Mouse (Mus musculus): ENCODE results near the gene Kcnt1.
"Not testable (repeated sequence)": the region's sequence is repeated elsewhere in the genome, so short reads cannot be mapped to it uniquely, and the experiment has no call there.

The Kcnt1 gene

DNA sequence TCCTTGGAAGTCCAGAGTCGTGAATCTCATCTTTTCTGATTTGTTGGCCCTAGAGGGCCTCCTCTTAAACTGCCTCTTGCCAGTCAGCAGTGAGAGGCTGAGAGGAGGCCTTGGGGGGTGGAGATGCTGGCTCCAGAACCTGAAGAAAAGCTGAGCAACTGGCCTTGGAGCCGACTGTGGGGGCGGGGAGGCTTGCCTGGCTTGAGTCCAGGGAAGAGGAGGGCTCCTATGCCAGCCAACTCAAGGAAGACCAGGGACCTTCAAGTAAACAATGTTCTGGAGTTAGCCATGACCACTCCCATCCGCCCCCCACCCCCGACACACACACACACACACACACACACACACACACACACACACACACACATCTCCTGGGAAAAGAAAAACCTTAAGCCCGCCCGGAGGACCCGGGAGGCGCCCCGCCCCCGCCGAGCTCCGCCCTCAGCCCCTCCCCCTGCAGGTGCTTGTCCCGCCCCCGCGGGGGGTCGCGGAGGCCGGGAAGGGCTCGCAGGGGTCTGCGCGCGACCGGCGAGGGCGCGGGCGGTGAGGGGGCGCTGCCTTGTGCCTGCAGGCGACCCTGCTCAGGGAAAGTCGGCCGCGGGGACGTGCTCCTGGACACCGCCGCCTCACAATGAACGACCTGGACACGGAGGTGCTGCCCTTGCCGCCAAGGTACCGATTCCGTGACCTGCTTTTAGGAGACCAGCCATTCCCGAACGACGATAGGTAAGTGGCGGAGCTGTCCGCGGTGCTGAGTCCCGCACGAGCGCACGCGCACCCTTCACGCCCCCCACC is at the start of gene Kcnt1:
Gene Kcnt1, plus strand, starts transcription at position 398 of the 795 bp plus-strand sequence.
- DNase-seq (ENCODE audit: extremely low read depth, low read depth, low spot score): no peak

- DNase-seq (ENCODE audit: extremely low read depth, low read depth, low spot score): not testable (repeated sequence)
Measured at GRCm38 (mm10) chr2:25815748-25816147, 47.8 kb upstream of the Kcnt1 start, which contains the start of gene Glt6d1. Gene Glt6d1 (minus strand): TSS chr2:25815848.

DNA sequence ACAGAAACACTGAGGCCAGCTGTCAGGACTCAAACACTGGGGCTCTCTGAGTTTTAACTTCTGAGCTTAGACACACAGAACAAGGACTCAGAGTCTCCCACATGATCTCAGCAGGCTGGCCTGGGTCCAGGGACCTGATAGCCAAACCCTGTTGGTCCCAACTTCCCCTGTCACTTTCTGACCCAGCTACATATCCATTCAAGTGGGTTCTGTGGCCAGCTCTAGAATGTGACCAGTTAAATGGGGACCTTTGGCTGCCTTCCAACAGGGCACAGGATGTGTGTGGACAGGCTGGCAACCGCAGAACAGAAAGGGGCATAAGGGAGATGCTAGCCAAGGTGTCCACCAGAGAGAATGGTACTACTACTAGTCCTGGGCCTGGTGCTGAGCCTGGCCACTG is 40.7 kb upstream of the Kcnt1 start, which contains the start of gene Lcn9:
Gene Lcn9, plus strand, starts transcription at position 348 of the 400 bp plus-strand sequence.
- DNase-seq (ENCODE audit: extremely low read depth, low read depth, low spot score): no peak

- DNase-seq (ENCODE audit: extremely low read depth, low read depth, low spot score): no peak
Measured at GRCm38 (mm10) chr2:25824751-25825150, 38.8 kb upstream of the Kcnt1 start.

GRCm38 (mm10) chr2:25828344-25828947 is 35.1 kb upstream of the Kcnt1 start:
- no peak for DNase-seq (ENCODE audit: extremely low read depth, low read depth, low spot score)

- DNase-seq (ENCODE audit: extremely low read depth, low read depth, low spot score): no peak
Measured at GRCm38 (mm10) chr2:25830786-25831185, 32.7 kb upstream of the Kcnt1 start.

DNA sequence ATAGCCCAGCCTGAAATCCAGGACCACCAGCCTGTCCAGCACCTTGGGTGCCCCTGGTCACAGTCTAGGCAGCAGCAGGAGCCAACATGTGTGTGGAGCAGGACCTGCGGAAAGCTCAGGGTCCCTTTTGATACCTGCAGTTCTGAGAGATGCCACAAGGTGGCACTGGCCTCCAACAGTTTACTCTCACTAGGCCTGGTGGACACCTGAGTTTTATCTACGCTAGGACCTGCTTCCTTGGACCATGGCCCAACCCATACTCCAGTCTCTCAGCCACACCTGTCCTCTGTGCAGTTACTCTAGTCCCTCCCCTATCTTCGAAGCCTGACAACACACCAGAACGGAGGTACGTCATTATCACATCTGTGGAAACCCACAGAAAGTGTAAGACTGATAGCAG is 27.2 kb upstream of the Kcnt1 start:
- DNase-seq (ENCODE audit: extremely low read depth, low read depth, low spot score): no peak

GRCm38 (mm10) chr2:25842161-25842560 is 21.4 kb upstream of the Kcnt1 start:
- DNase-seq (ENCODE audit: extremely low read depth, low read depth, low spot score): no peak

DNA sequence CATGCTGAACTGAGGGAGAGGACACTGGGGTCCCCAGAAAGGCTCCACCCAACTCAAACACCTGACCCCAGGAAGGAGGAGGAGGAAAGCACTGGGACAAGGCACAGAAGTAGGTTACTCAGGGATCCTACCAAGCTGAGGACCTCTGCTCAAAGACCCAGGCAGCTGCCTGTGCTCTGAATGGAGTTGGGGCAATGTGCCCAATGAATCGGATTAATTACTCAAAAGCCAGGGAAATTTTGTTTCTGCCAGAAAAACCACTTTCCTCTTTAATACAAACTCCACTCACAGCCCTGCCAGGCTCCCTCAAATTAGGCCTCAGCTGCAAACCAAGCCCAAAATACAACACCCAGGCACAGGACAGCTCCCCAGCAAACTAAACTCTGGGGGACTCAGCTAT is 20.8 kb upstream of the Kcnt1 start:
- DNase-seq (ENCODE audit: extremely low read depth, low read depth, low spot score): no peak

GRCm38 (mm10) chr2:25844097-25844496 is 19.4 kb upstream of the Kcnt1 start:
- no peak for DNase-seq (ENCODE audit: extremely low read depth, low read depth, low spot score)

GRCm38 (mm10) chr2:25846516-25846915 is 17.0 kb upstream of the Kcnt1 start:
- DNase-seq (ENCODE audit: extremely low read depth, low read depth, low spot score): no peak

DNA sequence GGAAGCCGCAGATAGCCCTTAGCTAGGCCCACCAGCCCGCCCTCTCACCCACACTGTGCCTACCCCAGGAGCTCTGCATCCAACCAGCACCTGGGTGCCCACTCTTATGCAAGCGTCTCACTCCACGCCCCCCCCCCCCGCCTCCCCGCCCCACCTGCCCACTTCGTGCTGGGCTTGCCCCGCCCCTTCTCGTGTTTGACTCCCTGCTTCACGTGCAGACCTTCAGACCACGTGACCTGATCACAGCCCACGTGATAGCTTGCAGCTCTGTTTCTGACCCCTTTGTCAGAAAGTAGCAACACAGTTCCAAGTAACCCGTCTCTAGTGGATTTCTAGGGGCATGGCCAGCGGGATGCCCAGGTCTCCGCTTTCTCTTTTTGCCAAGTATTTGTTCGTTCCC is 16.3 kb upstream of the Kcnt1 start, which contains the start of gene Sohlh1:
Gene Sohlh1, minus strand, starts transcription at position 23 of the 400 bp plus-strand sequence.
- DNase-seq (ENCODE audit: extremely low read depth, low read depth, low spot score): no peak

DNA sequence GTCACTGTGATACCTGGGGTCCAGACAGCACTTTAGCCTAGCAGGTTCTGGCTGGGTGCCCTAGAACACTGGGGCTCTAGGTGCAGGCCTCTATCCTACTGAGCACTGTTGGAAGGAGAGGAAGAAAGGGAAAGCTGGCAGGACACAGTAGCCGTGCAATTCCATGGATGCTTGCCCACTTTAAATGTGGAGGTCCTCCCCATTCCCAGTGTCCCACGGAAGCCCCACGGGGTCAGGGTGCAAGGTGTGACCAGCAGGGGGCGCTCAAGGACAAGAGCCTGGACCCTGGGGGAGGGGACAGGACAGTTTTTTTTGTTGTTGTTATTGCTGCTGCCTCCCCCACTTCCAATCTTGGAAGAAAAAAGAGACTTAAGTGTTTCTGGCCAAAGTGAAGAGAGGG is 13.2 kb upstream of the Kcnt1 start:
- DNase-seq (ENCODE audit: extremely low read depth, low read depth, low spot score): no peak

- DNase-seq (ENCODE audit: extremely low read depth, low read depth, low spot score): no peak
Measured at GRCm38 (mm10) chr2:25852626-25853025, 10.9 kb upstream of the Kcnt1 start.

DNA sequence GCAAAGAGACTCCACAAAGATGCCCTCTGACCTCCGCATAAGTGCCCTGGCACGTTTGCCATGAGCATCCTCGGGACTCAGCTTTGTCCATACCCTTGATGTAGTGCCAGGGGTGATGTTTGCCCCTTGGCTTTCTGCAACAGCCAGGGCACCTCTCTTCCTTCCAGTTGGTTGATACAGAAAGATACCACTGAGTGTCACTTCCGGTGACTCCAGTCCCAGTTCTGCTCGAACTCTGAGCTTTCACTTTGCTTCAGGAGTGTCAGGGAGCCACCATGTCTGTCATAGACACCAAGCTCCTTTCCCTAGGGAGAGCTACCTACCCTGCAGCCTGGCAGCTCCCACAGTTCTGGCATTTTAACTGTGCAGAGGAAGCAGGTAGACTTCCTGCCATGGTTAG is 9.5 kb upstream of the Kcnt1 start:
- no peak for DNase-seq (ENCODE audit: extremely low read depth, low read depth, low spot score)

- no peak for DNase-seq (ENCODE audit: extremely low read depth, low read depth, low spot score)
Measured at GRCm38 (mm10) chr2:25859891-25860290, 3.6 kb upstream of the Kcnt1 start.

GRCm38 (mm10) chr2:25862038-25862437 is 1.5 kb upstream of the Kcnt1 start:
- no peak for DNase-seq (ENCODE audit: extremely low read depth, low read depth, low spot score)

DNA sequence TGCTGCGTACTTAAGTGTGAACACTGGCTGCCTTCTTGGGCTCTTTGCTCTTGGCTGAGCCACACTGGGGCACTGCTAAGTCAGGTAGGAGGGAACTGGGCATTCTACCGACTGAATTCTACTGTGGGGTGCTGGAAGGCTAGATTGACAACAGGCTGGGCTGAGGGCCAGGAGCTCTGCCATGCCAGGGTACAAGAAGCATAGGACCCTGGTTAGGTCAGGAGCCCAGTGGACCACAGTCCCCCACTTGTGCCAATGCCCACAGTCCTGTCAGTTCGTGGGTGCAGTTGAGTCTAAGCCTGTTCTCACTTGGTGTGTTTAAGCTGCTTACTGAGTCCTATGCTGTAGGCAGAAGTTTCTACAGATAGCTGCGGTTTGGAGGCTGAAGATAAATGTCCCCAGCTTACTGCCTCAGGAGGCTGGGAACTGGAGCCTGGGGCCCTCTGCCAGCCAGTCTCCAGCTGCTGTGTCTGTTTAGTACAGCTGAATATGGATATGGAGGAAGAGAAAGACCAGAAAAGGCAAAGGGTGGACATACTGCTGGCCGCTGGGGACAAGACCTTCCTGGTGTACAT is 751 bp upstream of the Kcnt1 start:
- DNase-seq (ENCODE audit: extremely low read depth, low read depth, low spot score): no peak

- DNase-seq (ENCODE audit: extremely low read depth, low read depth, low spot score): no peak
Measured at GRCm38 (mm10) chr2:25864230-25864629, 696 bp downstream of the Kcnt1 start.

- no peak for DNase-seq (ENCODE audit: extremely low read depth, low read depth, low spot score)
Measured at GRCm38 (mm10) chr2:25865412-25865811, 1.9 kb downstream of the Kcnt1 start.

DNA sequence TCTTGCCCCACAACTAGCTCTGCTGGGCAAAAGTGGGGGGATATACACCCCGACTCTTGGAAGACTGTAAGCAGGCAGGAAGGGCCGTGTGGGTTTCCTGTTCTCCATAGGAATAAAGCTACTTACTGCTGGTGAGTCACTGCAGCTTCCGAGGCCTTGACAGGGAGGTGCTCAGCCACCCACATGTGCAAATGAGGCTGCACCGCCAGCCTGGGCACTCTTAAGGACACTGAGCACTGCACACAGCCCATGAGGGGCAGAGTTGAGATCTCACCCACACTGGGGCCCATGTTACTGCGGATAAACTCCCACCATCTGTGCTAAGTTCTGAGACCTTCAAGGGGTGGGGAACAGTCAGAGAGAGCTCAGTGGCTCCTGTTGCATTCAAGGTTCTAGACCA is 3.1 kb downstream of the Kcnt1 start:
- DNase-seq (ENCODE audit: extremely low read depth, low read depth, low spot score): no peak

DNA sequence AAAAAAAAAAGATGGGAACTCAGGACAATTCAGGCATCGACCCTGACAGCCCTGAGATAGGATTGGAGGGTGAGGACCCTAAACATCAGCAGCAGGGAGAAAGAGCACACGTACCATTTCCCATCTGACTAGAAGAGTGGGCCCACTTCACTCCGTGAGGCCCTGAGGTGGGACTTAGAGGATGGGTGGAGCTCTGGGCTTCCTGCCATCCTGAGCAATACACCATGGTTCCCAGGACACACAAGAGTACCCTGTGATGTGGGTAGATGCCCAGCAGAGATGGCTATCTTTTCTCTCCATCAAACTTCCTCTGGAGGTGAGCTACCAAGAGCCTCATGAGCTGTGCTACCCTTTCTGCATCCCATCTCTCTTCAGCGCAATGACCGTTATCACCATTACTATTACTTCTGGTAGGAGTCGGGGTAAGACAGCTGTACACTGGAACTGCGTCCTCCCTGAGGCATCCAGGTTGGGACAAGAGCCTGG is 13.8 kb downstream of the Kcnt1 start:
- DNase-seq (ENCODE audit: extremely low read depth, low read depth, low spot score): no peak

Data from fat pad, adult 2 months (tissue).